Mouse (Mus musculus) embryonic facial prominence, embryonic 14.5 days (tissue): Measurements from ENCODE around the gene Ssbp2. TPM values are rescaled to one million over a fixed set of nuclear protein-coding genes. Genes with fewer than 3 reads are reported as not detected.

ENCODE experiments used
- ATAC-seq: fragments of 200-750 bp; cut with Nextera tagmentation; 2 replicates; pipeline ENCODE4 v1.8.0; 2017; ENCODE audit warnings: low read depth, moderate number of reproducible peaks, moderate TSS enrichment
- DNase-seq: peaks from one replicate; pipeline ENCODE4 v3.0.0-alpha.2; 2015; ENCODE audit warnings: low spot score
- H3K27ac ChIP-seq: fragments of 300-500 bp; sonication (generic); replicated peaks from 2 replicates; pipeline ENCODE4 v1.5.1; 2014; ENCODE audit warnings: low read depth, mild to moderate bottlenecking, low read length, moderate library complexity
- H3K27me3 ChIP-seq: fragments of 300-500 bp; sonication (generic); replicated peaks from 2 replicates; pipeline ENCODE4 v1.6.1; 2014; ENCODE audit warnings: low read length; ENCODE audit not compliant: control insufficient read depth, insufficient read depth
- H3K36me3 ChIP-seq: fragments of 300-500 bp; sonication (generic); 2 replicates; pipeline ENCODE4 v1.6.1; 2014; ENCODE audit warnings: low read length, mixed read lengths; ENCODE audit not compliant: control insufficient read depth, insufficient read depth
- H3K4me1 ChIP-seq: fragments of 300-500 bp; sonication (generic); 2 replicates; pipeline ENCODE4 v1.6.1; 2014; ENCODE audit warnings: antibody characterized with exemption, low read length; ENCODE audit not compliant: control insufficient read depth, insufficient read depth
- H3K4me2 ChIP-seq: fragments of 300-500 bp; sonication (generic); 2 replicates; pipeline ENCODE4 v1.6.1; 2014; ENCODE audit warnings: low read depth, mild to moderate bottlenecking, low read length, moderate library complexity, mixed read lengths
- H3K4me3 ChIP-seq: fragments of 300-500 bp; sonication (generic); 2 replicates; pipeline ENCODE4 v1.5.1; 2014; ENCODE audit warnings: low read depth, mild to moderate bottlenecking, low read length
- H3K9ac ChIP-seq: fragments of 300-500 bp; sonication (generic); 2 replicates; pipeline ENCODE4 v1.6.1; 2014; ENCODE audit warnings: low read depth, mild to moderate bottlenecking, low read length, moderate library complexity, mixed read lengths
- H3K9me3 ChIP-seq: fragments of 300-500 bp; sonication (generic); 2 replicates; pipeline ENCODE4 v1.6.1; 2016; ENCODE audit warnings: low read length; ENCODE audit not compliant: control insufficient read depth
- WGBS: fragments of 180-500 bp; shearing (Covaris S2); extraction: QIAGEN DNeasy Blood & Tissue Kit; methylation state at CpG from one replicate; pipeline ENCODE4 v1.1.7; 2014; 5-methylcytosine and 5-hydroxymethylcytosine counted together
- polyA plus RNA-seq: library from polyadenylated mRNA; unstranded; fragments of >200 nt; fragmentation: Nextera tagmentation; extraction: Ambion mirVana; gene quantifications from 2 replicates; pipeline ENCODE4 v1.2.1, GENCODE M21; 2014

Gene Ssbp2
- polyA plus RNA-seq, 1 experiment from 2014 or later, result 148 TPM

GRCm38 (mm10) chr13:91492133-91492532 is 32.0 kb downstream of the Ssbp2 start:
- Histone ChIP-seq H3K4me3 (no peak overlapping the region), H3K9ac (no peak overlapping the region), H3K4me1 (peaks cover 7% of the 10 kb centered on the region; the same call in 1 of the 2 replicates), H3K27me3 (no peaks in the 10 kb centered on the region), H3K27ac (no peak overlapping the region), H3K9me3 (0 out of 2 replicates have a peak, but pooled peaks cover 2% of the 10 kb centered on the region), H3K36me3 (0 out of 2 replicates have a peak, but pooled peaks cover 4% of the 10 kb centered on the region), H3K4me2 (no peak overlapping the region)
- no peak for ATAC-seq
- 63% methylated on average over 4 of the region's 4 CpGs for WGBS
- no peak for DNase-seq

GRCm38 (mm10) chr13:91497055-91497454 is 37.0 kb downstream of the Ssbp2 start:
- Histone ChIP-seq H3K9me3 (peaks cover 7% of the 10 kb centered on the region; the same call in 1 of the 2 replicates), H3K27me3 (no peaks in the 10 kb centered on the region), H3K27ac (no peak overlapping the region), H3K4me2 (no peak overlapping the region), H3K4me1 (no peaks in the 10 kb centered on the region), H3K4me3 (no peak overlapping the region), H3K36me3 (0 out of 2 replicates have a peak, but pooled peaks cover 8% of the 10 kb centered on the region), H3K9ac (no peak overlapping the region)
- ATAC-seq, result no peak
- whole genome bisulfite sequencing, result 74% methylated on average over 3 of the region's 3 CpGs
- DNase-seq, result no peak

- Histone ChIP-seq H3K9me3 (peaks cover 5% of the 10 kb centered on the region; the same call in 1 of the 2 replicates), H3K36me3 (0 out of 2 replicates have a peak, but pooled peaks cover 8% of the 10 kb centered on the region), H3K4me3 (no peak overlapping the region), H3K27me3 (no peaks in the 10 kb centered on the region), H3K9ac (no peak overlapping the region), H3K27ac (no peak overlapping the region), H3K4me2 (no peak overlapping the region), H3K4me1 (0 out of 2 replicates have a peak, but pooled peaks cover 3% of the 10 kb centered on the region)
- DNase-seq (no peak), ATAC-seq (no peak)
- 96% methylated on average over 3 of the region's 3 CpGs for WGBS
Observed at GRCm38 (mm10) chr13:91501735-91502134, 41.7 kb downstream of the Ssbp2 start.

- H3K9me3 ChIP-seq, result peaks cover 5% of the 10 kb centered on the region; the same call in 1 of the 2 replicates
- WGBS, result 59% methylated on average over 12 of the region's 12 CpGs
- H3K4me3 ChIP-seq, result no peak overlapping the region
- DNase-seq (no peak), ATAC-seq (no peak)
- H3K27me3 ChIP-seq, result no peaks in the 10 kb centered on the region
- no peak overlapping the region; the same call in 1 of the 2 replicates for H3K27ac ChIP-seq
- H3K4me1 ChIP-seq, result 0 out of 2 replicates have a peak, but pooled peaks cover 3% of the 10 kb centered on the region
- no peak overlapping the region for H3K9ac ChIP-seq
- H3K36me3 ChIP-seq, result 0 out of 2 replicates have a peak, but pooled peaks cover 4% of the 10 kb centered on the region
- no peak overlapping the region for H3K4me2 ChIP-seq
Observed at GRCm38 (mm10) chr13:91502642-91503373, 42.7 kb downstream of the Ssbp2 start.

GRCm38 (mm10) chr13:91508991-91509390 is 48.9 kb downstream of the Ssbp2 start:
- 65% methylated on average over 1 of the region's 1 CpGs for WGBS
- Histone ChIP-seq H3K4me2 (no peak overlapping the region), H3K9ac (no peak overlapping the region), H3K4me3 (no peak overlapping the region), H3K36me3 (no peaks in the 10 kb centered on the region), H3K27ac (no peak overlapping the region), H3K27me3 (no peaks in the 10 kb centered on the region), H3K4me1 (0 out of 2 replicates have a peak, but pooled peaks cover 3% of the 10 kb centered on the region), H3K9me3 (no peaks in the 10 kb centered on the region)
- ATAC-seq, result no peak
- no peak for DNase-seq

GRCm38 (mm10) chr13:91509467-91509866 is 49.4 kb downstream of the Ssbp2 start:
- Histone ChIP-seq H3K4me1 (0 out of 2 replicates have a peak, but pooled peaks cover 3% of the 10 kb centered on the region), H3K9me3 (no peaks in the 10 kb centered on the region), H3K4me3 (no peak overlapping the region), H3K9ac (no peak overlapping the region), H3K36me3 (no peaks in the 10 kb centered on the region), H3K27me3 (no peaks in the 10 kb centered on the region), H3K4me2 (no peak overlapping the region), H3K27ac (no peak overlapping the region)
- ATAC-seq, result no peak
- no peak for DNase-seq
- 66% methylated on average over 2 of the region's 2 CpGs for WGBS

GRCm38 (mm10) chr13:91514979-91515378 is 54.9 kb downstream of the Ssbp2 start:
- Histone ChIP-seq H3K27me3 (no peaks in the 10 kb centered on the region), H3K9ac (no peak overlapping the region), H3K9me3 (no peaks in the 10 kb centered on the region), H3K4me1 (0 out of 2 replicates have a peak, but pooled peaks cover 5% of the 10 kb centered on the region), H3K4me2 (no peak overlapping the region), H3K36me3 (no peaks in the 10 kb centered on the region), H3K27ac (no peak overlapping the region), H3K4me3 (no peak overlapping the region)
- DNase-seq (no peak), ATAC-seq (no peak)
- WGBS, result 85% methylated on average over 4 of the region's 4 CpGs

- no peak overlapping the region for H3K4me2 ChIP-seq
- no peak overlapping the region for H3K9ac ChIP-seq
- no peaks in the 10 kb centered on the region for H3K36me3 ChIP-seq
- no peak overlapping the region for H3K4me3 ChIP-seq
- no peaks in the 10 kb centered on the region for H3K27me3 ChIP-seq
- whole genome bisulfite sequencing, result 39% methylated on average over 4 of the region's 4 CpGs
- H3K27ac ChIP-seq, result no peak overlapping the region
- no peaks in the 10 kb centered on the region for H3K9me3 ChIP-seq
- no peak for DNase-seq
- H3K4me1 ChIP-seq, result 0 out of 2 replicates have a peak, but pooled peaks cover 8% of the 10 kb centered on the region
- no peak; the same call in 1 of the 2 replicates for ATAC-seq
Observed at GRCm38 (mm10) chr13:91520073-91520750, 60.1 kb downstream of the Ssbp2 start.
